18 mouse cellular contexts compared by ENCODE assay signal in the genomic region with DNA sequence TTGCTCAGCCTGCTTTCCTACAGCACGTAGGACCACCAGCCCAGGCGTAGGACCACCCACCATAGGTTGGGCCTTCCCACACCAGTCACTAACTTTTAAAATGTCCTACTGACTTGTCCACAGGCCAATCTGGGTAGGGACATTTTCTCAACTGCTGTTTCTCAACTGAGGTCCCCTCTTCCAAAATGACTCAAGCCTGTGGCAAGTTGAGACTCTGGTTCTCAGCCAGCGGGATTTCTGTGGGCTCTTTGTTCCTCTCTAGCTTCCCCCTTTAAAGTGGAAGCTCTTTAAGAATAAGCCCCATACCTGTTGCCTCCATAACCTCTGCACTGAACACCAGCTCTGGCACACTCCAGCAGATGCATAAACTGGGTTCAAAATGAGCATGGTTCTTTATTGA. TPM values are rescaled to one million over a fixed set of nuclear protein-coding genes. Genes with fewer than 3 reads are reported as not detected.
"Had no signal": no experiment of that assay in that cellular context is flagged by ENCODE, and none has a peak within 500 bp of the region (broad histone marks: within the 10 kb centered on the region; RNA-seq: fewer than 3 reads in every experiment).

No protein-coding gene starts in this region.

- H3K9me3 ChIP-seq: intestine, embryonic 15.5 days; limb, embryonic 10.5 days; liver, embryonic 15.5 days; lung, embryonic 15.5 days; megakaryocyte, embryonic 14.5 days; midbrain, embryonic 12.5 days had no signal

- H3K36me3 ChIP-seq: intestine, embryonic 15.5 days; limb, embryonic 10.5 days; liver, embryonic 15.5 days; lung, embryonic 15.5 days; midbrain, embryonic 12.5 days had no signal

- H3K27me3 ChIP-seq: intestine, embryonic 15.5 days had no signal

- H3K4me3 ChIP-seq: intestine, embryonic 15.5 days; layer of hippocampus, adult 2 months; limb, embryonic 10.5 days; liver, embryonic 15.5 days; lung, embryonic 15.5 days; megakaryocyte, embryonic 14.5 days; midbrain, embryonic 12.5 days had no signal

- H3K27ac ChIP-seq: intestine, embryonic 15.5 days; layer of hippocampus, adult 2 months; limb, embryonic 10.5 days; liver, embryonic 15.5 days; midbrain, embryonic 12.5 days; stomach, postnatal 0 days had no signal

- H3K4me2 ChIP-seq: intestine, embryonic 15.5 days; liver, embryonic 15.5 days; lung, embryonic 15.5 days; midbrain, embryonic 12.5 days had no signal

- H3K9ac ChIP-seq: intestine, embryonic 15.5 days; liver, embryonic 15.5 days; lung, embryonic 15.5 days; midbrain, embryonic 12.5 days had no signal

- H3K4me1 ChIP-seq: intestine, embryonic 15.5 days; limb, embryonic 10.5 days; midbrain, embryonic 12.5 days had no signal

- DNase-seq: kidney, postnatal 10 days; kidney, postnatal 4 days; right cerebral cortex, postnatal 14 days; thymus, postnatal 14 days had no signal

- ATAC-seq: intestine, embryonic 15.5 days; midbrain, embryonic 16.5 days had no signal

RNA-seq across cellular contexts. Expression of gene Wfdc21, which starts 3.2 kb away (rescaled TPM):
- total RNA-seq: layer of hippocampus, adult 2 months; layer of hippocampus, postnatal 10 days; left cerebral cortex, postnatal 10 days had no signal
- polyA plus RNA-seq: intestine, embryonic 15.5 days; kidney, embryonic 14.5 days; limb, embryonic 10.5 days; limb, embryonic 14.5 days; midbrain, embryonic 12.5 days; midbrain, embryonic 16.5 days; neural tube, embryonic 14.5 days had no signal

RNA-seq across cellular contexts. Expression of gene Wfdc18, which starts 34.7 kb away (rescaled TPM):
- total RNA-seq: layer of hippocampus, postnatal 10 days had no signal
- polyA plus RNA-seq: kidney, embryonic 14.5 days; limb, embryonic 10.5 days; liver, embryonic 15.5 days; midbrain, embryonic 12.5 days; midbrain, embryonic 16.5 days; neural tube, embryonic 14.5 days had no signal

RNA-seq across cellular contexts. Expression of gene Wfdc17, which starts 39.7 kb away (rescaled TPM):
- total RNA-seq: layer of hippocampus, adult 2 months; layer of hippocampus, postnatal 10 days; left cerebral cortex, postnatal 10 days had no signal
- polyA plus RNA-seq: midbrain, embryonic 16.5 days; neural tube, embryonic 14.5 days had no signal
